Mouse (Mus musculus) thymus, postnatal 25 days (tissue): Measurements from ENCODE around the gene Zfp534.
"Not testable (repeated sequence)": the region's sequence is repeated elsewhere in the genome, so short reads cannot be mapped to it uniquely, and the experiment has no call there.

Experiments
- DNase-seq: peaks from one replicate; pipeline ENCODE4 v3.0.0; 2022

Gene Zfp534

GRCm38 (mm10) chr4:147702453-147702852 lies at the start of gene Zfp534:
Gene Zfp534, minus strand, starts transcription at chr4:147702553.
- not testable (repeated sequence) for DNase-seq

DNA sequence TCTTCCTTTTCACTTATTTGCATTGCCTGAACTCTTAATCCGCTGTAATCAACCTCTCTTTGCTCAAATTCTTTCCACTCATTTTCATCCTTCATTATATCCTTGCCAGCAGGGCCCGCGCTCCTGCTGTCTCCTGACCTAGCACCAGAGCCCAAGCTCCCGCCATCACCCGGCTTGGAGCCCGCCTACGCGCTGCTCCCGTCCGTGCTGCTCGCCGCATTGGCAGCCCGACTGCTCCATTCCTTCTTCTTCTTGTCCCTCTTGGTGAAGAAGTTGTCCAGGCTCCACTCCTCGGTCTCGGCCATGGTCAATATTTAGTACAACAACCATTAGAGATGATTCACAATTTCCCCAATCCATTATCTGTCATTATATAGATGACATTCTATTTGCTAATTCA lies 43.9 kb upstream of the Zfp534 start:
- DNase-seq: not testable (repeated sequence)

DNA sequence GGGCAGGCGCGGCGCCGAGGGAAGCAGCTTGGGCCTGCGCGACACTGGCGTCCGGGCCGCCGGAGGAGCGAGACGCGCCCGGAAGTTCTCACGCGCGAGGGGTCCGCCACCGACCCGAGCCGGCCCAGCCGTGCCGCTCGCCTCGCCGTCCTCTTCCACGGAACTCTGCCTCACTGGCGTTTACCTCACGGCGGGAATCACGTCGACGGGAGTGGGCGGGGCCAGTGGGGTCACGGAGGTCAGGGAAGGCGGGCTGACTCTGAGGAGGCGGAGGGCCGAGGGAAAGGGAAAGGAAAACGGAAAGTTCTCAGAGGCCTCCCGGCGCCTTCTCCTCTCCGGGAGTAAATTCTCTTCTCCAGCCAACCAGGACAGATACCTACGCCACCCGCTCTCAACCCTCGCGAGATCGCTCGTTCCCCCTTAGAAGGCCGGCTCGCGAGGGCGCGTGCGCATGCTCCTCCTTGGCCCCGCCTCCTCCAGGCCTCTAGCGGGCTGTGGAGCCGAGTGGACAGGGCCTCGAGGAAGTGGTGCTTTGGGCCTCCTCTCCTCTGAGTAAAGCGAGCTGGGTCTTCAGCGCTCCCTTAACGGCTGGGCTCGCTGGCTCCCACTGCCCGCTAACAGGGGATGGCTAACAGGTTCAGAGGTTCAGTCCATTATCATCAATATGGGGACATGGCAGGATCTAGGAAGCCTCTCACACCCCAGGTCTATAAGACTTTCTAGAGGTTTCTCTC lies 36.5 kb upstream of the Zfp534 start:
- not testable (repeated sequence) for DNase-seq

- DNase-seq: not testable (repeated sequence)
Observed at GRCm38 (mm10) chr4:147655245-147655644, 47.1 kb downstream of the Zfp534 start.

- not testable (repeated sequence) for DNase-seq
Observed at GRCm38 (mm10) chr4:147647407-147647806, 54.9 kb downstream of the Zfp534 start.

GRCm38 (mm10) chr4:147642413-147642812 lies 59.9 kb downstream of the Zfp534 start, which contains the start of gene Zfp979:
Gene Zfp979, minus strand, starts transcription at chr4:147642513.
- not testable (repeated sequence) for DNase-seq

GRCm38 (mm10) chr4:147641932-147642331 lies 60.4 kb downstream of the Zfp534 start:
- DNase-seq: not testable (repeated sequence)

DNA sequence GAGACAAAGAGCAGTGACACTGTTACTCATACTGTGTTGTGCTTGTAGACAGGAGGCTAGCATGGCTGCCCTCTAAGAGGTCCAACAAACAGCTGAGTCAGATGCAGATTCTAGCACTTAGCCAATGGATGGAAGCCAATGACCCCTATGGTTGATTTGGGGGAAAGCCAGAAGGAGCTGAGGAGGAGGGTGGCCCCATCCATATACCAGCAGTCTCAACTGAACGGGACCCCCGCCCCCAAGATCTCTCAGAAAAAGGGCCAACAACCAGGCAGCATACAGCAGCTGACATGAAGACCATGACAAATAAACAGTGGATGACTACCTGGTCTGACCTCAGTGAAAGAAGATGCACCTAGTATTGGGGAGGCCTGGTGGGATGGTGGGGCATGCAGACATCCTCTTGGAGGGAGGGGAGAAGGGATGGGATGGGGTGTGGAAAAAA lies 68.5 kb downstream of the Zfp534 start:
- not testable (repeated sequence) for DNase-seq
